Mouse (Mus musculus): ENCODE results near the gene Ppp2r2d. TPM values are rescaled to one million over a fixed set of nuclear protein-coding genes. Genes with fewer than 3 reads are reported as not detected.

The Ppp2r2d gene
- polyA plus RNA-seq, 1 experiment, result 119 TPM

DNA sequence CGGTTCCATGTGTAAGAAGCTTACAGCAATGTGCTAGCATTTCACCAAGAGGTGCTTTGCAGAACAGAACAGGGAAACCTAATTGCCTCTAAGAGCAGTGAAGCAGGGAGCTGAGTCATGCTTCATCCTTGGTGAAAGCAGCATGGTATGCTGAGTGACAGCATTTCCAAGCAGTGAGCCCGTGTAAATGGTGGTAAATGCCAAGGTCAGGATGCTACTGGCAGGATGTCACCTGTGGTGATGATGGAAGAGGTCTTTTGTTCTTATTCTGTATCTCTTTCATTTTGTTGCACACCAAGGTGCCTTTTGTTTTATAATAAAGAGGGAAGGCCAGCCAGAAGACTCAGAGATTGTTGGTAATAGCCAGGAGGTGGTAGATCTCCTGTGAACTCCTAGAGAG lies 10.8 kb downstream of the Ppp2r2d start:
- Histone ChIP-seq H3K4me3 (ENCODE audit: control insufficient read depth, low read depth, low read length) (no peak overlapping the region), H3K36me3 (ENCODE audit: control insufficient read depth, insufficient read depth, low read length) (peaks cover 3% of the 10 kb centered on the region; the same call in 1 of the 2 replicates), H3K27ac (ENCODE audit: control insufficient read depth, insufficient read depth, low read depth, low read length) (no peak overlapping the region), H3K4me1 (ENCODE audit: control insufficient read depth, insufficient read depth, low read length) (no peaks in the 10 kb centered on the region), H3K27me3 (ENCODE audit: control insufficient read depth, insufficient read depth, low read length) (no peaks in the 10 kb centered on the region)
- no peak for TF ChIP-seq POLR2A (IDR thresholded peaks at IDR 0.05; ENCODE audit: control insufficient read depth, low read depth, low read length)
- no peak for TF ChIP-seq CTCF (IDR thresholded peaks at IDR 0.05; ENCODE audit: control insufficient read depth, insufficient read depth, insufficient replicate concordance, low read depth, low read length)

DNA sequence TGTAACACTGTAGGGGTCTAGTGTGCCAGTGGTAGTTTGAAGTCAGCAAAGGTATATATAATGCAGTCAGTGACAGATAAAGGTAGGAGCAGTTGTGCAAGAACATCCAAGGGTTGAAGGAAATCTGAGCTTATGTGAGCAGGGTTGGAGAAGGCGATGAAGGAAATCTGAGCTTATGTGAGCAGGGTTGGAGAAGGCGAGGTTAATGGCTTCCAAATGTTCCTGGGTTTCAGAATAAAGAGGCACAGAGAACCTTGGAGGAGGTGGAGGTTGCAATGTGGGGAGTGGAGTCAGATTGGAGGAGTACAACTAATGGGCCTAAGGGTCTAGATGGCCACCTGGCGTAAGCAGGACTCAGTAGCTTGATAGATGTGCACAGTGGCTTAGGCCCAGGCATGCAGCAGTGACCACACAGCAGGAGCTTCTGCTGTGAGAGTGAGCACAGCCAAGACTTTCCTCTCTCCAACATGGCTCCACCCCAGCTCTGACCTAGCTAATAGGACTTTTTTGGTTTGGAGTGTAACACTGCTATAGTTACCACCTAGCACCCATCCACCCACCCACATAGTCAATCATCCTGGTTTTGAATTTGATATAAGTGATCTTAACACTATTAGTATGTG lies 18.2 kb downstream of the Ppp2r2d start:
- Histone ChIP-seq H3K27me3 (ENCODE audit: control insufficient read depth, insufficient read depth, low read length) (no peaks in the 10 kb centered on the region), H3K27ac (ENCODE audit: control insufficient read depth, insufficient read depth, low read depth, low read length) (no peak overlapping the region), H3K36me3 (ENCODE audit: control insufficient read depth, insufficient read depth, low read length) (no peaks in the 10 kb centered on the region), H3K4me3 (ENCODE audit: control insufficient read depth, low read depth, low read length) (no peak overlapping the region), H3K4me1 (ENCODE audit: control insufficient read depth, insufficient read depth, low read length) (no peaks in the 10 kb centered on the region)
- TF ChIP-seq CTCF (IDR thresholded peaks at IDR 0.05; ENCODE audit: control insufficient read depth, insufficient read depth, insufficient replicate concordance, low read depth, low read length) (no peak), POLR2A (IDR thresholded peaks at IDR 0.05; ENCODE audit: control insufficient read depth, low read depth, low read length) (no peak)

DNA sequence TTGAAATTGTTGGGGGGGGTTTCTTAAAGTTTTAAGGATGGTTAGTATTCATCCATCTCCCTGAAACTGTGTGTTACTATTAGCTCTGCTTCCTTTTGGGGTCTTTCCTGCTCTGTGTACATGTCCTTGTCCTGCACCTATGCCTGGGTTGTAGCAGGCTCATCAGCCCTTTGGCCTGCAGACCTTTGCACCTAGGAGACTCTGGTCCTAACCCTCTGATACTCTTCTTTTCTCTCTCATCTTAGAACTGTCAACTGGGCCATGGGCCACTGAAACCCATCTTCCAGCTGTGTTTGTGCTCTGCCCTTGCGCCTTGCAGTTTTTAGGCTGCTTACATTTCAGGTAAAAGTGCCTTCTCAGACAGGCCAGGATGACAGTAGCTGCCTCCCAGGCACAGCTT lies 18.9 kb downstream of the Ppp2r2d start:
- H3K27ac ChIP-seq (ENCODE audit: control insufficient read depth, insufficient read depth, low read depth, low read length), result no peak overlapping the region
- TF ChIP-seq POLR2A (IDR thresholded peaks at IDR 0.05; ENCODE audit: control insufficient read depth, low read depth, low read length), result no peak
- TF ChIP-seq CTCF (IDR thresholded peaks at IDR 0.05; ENCODE audit: control insufficient read depth, insufficient read depth, insufficient replicate concordance, low read depth, low read length), result no peak
- H3K36me3 ChIP-seq (ENCODE audit: control insufficient read depth, insufficient read depth, low read length), result no peaks in the 10 kb centered on the region

DNA sequence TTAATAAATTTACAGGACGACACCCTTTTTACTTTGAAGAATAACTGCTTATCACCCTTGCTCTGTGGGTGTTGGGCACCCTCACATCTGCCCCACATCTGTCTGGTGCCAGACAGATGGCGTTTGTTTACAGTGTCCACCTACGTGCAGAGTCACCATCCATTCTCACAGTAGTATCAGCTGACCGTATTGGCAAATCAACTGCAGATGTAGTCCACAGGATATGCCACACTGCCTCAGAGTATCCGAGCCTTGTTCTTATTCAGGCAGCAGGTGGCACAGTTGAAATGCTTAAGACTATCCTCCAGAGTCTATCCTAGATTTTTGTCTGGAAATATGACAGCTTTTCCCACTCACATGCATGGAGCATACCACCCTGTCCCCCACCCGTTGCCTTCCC lies 21.4 kb downstream of the Ppp2r2d start:
- Histone ChIP-seq H3K27me3 (ENCODE audit: control insufficient read depth, insufficient read depth, low read length) (no peaks in the 10 kb centered on the region), H3K36me3 (ENCODE audit: control insufficient read depth, insufficient read depth, low read length) (no peaks in the 10 kb centered on the region), H3K4me1 (ENCODE audit: control insufficient read depth, insufficient read depth, low read length) (no peaks in the 10 kb centered on the region), H3K4me3 (ENCODE audit: control insufficient read depth, low read depth, low read length) (no peak overlapping the region), H3K27ac (ENCODE audit: control insufficient read depth, insufficient read depth, low read depth, low read length) (no peak overlapping the region)
- TF ChIP-seq POLR2A (IDR thresholded peaks at IDR 0.05; ENCODE audit: control insufficient read depth, low read depth, low read length) (no peak), CTCF (IDR thresholded peaks at IDR 0.05; ENCODE audit: control insufficient read depth, insufficient read depth, insufficient replicate concordance, low read depth, low read length) (no peak)

More for the DNA sequence above, 18.9 kb downstream of the Ppp2r2d start:
- no peaks in the 10 kb centered on the region for H3K4me1 ChIP-seq (ENCODE audit: control insufficient read depth, insufficient read depth, low read length)
- H3K4me3 ChIP-seq (ENCODE audit: control insufficient read depth, low read depth, low read length), result no peak overlapping the region
- no peaks in the 10 kb centered on the region for H3K27me3 ChIP-seq (ENCODE audit: control insufficient read depth, insufficient read depth, low read length)

DNA sequence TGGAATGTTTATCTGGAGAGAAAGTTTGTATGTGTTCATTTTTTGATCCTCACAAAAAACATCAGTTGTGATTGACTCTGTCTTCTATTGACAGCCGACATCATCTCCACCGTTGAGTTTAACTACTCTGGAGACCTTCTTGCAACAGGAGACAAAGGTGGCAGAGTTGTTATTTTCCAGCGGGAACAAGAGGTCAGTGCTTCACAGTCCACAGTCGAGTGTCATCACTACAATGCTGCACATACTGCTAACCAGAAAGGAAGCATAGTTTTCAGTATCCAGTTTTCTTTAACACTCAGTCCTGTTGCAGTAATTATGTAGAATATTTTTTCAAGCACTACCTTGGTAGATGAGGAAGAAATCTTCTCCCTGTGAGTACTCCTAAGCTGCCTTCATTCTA lies 22.4 kb downstream of the Ppp2r2d start:
- H3K36me3 ChIP-seq (ENCODE audit: control insufficient read depth, insufficient read depth, low read length), result no peaks in the 10 kb centered on the region
- no peaks in the 10 kb centered on the region for H3K4me1 ChIP-seq (ENCODE audit: control insufficient read depth, insufficient read depth, low read length)
- H3K27me3 ChIP-seq (ENCODE audit: control insufficient read depth, insufficient read depth, low read length), result no peaks in the 10 kb centered on the region
- TF ChIP-seq POLR2A (IDR thresholded peaks at IDR 0.05; ENCODE audit: control insufficient read depth, low read depth, low read length), result no peak
- no peak for TF ChIP-seq CTCF (IDR thresholded peaks at IDR 0.05; ENCODE audit: control insufficient read depth, insufficient read depth, insufficient replicate concordance, low read depth, low read length)
- H3K27ac ChIP-seq (ENCODE audit: control insufficient read depth, insufficient read depth, low read depth, low read length), result no peak overlapping the region
- H3K4me3 ChIP-seq (ENCODE audit: control insufficient read depth, low read depth, low read length), result no peak overlapping the region

DNA sequence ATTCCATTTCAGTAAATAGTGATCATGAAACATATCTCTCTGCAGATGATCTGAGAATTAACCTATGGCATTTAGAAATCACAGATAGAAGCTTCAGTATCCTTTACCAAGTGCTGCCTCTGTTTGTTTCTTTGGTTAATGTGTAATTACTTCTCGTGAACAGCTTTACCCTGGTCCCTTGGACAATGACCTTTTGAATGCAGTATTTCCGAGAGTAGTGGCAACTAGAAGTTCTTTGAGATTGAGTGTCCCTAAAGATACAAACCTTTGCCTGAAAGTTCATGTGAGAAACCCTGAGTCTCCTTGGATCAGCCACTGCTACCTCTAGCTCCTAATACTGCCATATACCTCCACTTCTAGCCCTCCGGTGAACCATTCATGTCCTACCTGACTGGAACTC lies 27.1 kb downstream of the Ppp2r2d start:
- no peak for TF ChIP-seq CTCF (IDR thresholded peaks at IDR 0.05; ENCODE audit: control insufficient read depth, insufficient read depth, insufficient replicate concordance, low read depth, low read length)
- no peak for TF ChIP-seq POLR2A (IDR thresholded peaks at IDR 0.05; ENCODE audit: control insufficient read depth, low read depth, low read length)
- H3K27ac ChIP-seq (ENCODE audit: control insufficient read depth, insufficient read depth, low read depth, low read length), result no peak overlapping the region
- H3K4me3 ChIP-seq (ENCODE audit: control insufficient read depth, low read depth, low read length), result no peak overlapping the region
- no peaks in the 10 kb centered on the region for H3K27me3 ChIP-seq (ENCODE audit: control insufficient read depth, insufficient read depth, low read length)
- peaks cover 3% of the 10 kb centered on the region for H3K36me3 ChIP-seq (ENCODE audit: control insufficient read depth, insufficient read depth, low read length)
- H3K4me1 ChIP-seq (ENCODE audit: control insufficient read depth, insufficient read depth, low read length), result no peaks in the 10 kb centered on the region

DNA sequence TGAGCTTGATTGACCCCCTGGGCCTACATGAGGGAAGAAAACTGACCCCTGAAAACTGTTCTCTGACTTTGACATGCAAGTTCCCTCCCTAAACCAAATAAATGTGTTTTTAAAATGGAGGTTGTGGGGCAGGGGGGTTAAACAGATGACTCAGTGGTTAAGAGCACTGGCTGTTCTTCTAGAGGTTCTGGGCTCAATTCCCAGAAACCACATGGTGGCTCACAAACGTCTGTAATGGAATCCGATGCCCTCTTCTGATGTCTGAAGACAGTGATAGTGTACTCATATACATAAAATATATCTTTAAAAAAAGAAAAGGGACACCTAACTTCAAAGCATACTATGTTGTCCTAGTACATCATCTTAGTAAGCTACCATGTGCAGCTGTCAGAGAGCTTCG lies 29.2 kb downstream of the Ppp2r2d start:
- H3K4me3 ChIP-seq (ENCODE audit: control insufficient read depth, low read depth, low read length), result no peak overlapping the region
- TF ChIP-seq POLR2A (IDR thresholded peaks at IDR 0.05; ENCODE audit: control insufficient read depth, low read depth, low read length), result no peak
- TF ChIP-seq CTCF (IDR thresholded peaks at IDR 0.05; ENCODE audit: control insufficient read depth, insufficient read depth, insufficient replicate concordance, low read depth, low read length), result no peak
- H3K27ac ChIP-seq (ENCODE audit: control insufficient read depth, insufficient read depth, low read depth, low read length), result no peak overlapping the region
- H3K4me1 ChIP-seq (ENCODE audit: control insufficient read depth, insufficient read depth, low read length), result no peaks in the 10 kb centered on the region
- H3K27me3 ChIP-seq (ENCODE audit: control insufficient read depth, insufficient read depth, low read length), result no peaks in the 10 kb centered on the region
- peaks cover 3% of the 10 kb centered on the region for H3K36me3 ChIP-seq (ENCODE audit: control insufficient read depth, insufficient read depth, low read length)

All from testis, adult 2 months (tissue).